Mouse (Mus musculus) NIH3T3 (cell line): ENCODE data around the gene Trim33.

Source experiments
- DNase-seq: peaks from one replicate; pipeline ENCODE4 v3.0.0-alpha.2; 2012; ENCODE audit warnings: low read depth

The Trim33 gene

GRCm38 (mm10) chr3:103279182-103280149 is at the start of gene Trim33:
TSS of gene Trim33 (plus strand) at chr3:103279293.
- peak; percentile 98 for DNase-seq

- DNase-seq = no peak
These were observed 46.7 kb upstream of the Trim33 start for GRCm38 (mm10) chr3:103232398-103232797.

GRCm38 (mm10) chr3:103241524-103241923 is 37.6 kb upstream of the Trim33 start:
- DNase-seq = peak; percentile 83

- no peak for DNase-seq
These were observed 36.9 kb upstream of the Trim33 start for GRCm38 (mm10) chr3:103242156-103242555.

GRCm38 (mm10) chr3:103243491-103243890 is 35.6 kb upstream of the Trim33 start:
- DNase-seq = no peak

- DNase-seq = no peak
These were observed 32.3 kb upstream of the Trim33 start for GRCm38 (mm10) chr3:103246627-103247260.

- DNase-seq = no peak
These were observed 22.8 kb upstream of the Trim33 start for GRCm38 (mm10) chr3:103256089-103256819.

- peak; percentile 69 for DNase-seq
These were observed 16.2 kb upstream of the Trim33 start for GRCm38 (mm10) chr3:103262802-103263417.

GRCm38 (mm10) chr3:103278561-103279181 is 422 bp upstream of the Trim33 start:
- peak; percentile 51 for DNase-seq

- DNase-seq = peak; percentile 56
These were observed 1.2 kb downstream of the Trim33 start for GRCm38 (mm10) chr3:103280241-103280761.

GRCm38 (mm10) chr3:103280875-103281274 is 1.8 kb downstream of the Trim33 start:
- DNase-seq = peak; percentile 21

- DNase-seq = no peak
These were observed 9.7 kb downstream of the Trim33 start for GRCm38 (mm10) chr3:103288761-103289160.

GRCm38 (mm10) chr3:103291087-103291486 is 12.0 kb downstream of the Trim33 start:
- DNase-seq = no peak

GRCm38 (mm10) chr3:103305411-103305982 is 26.4 kb downstream of the Trim33 start:
- no peak for DNase-seq

GRCm38 (mm10) chr3:103309252-103309651 is 30.2 kb downstream of the Trim33 start:
- peak; percentile 41 for DNase-seq

- no peak for DNase-seq
These were observed 30.7 kb downstream of the Trim33 start for GRCm38 (mm10) chr3:103309750-103310149.

GRCm38 (mm10) chr3:103314291-103314690 is 35.2 kb downstream of the Trim33 start:
- DNase-seq = no peak

GRCm38 (mm10) chr3:103335371-103335770 is 56.3 kb downstream of the Trim33 start:
- peak; percentile 2 for DNase-seq

GRCm38 (mm10) chr3:103346658-103347057 is 67.6 kb downstream of the Trim33 start:
- no peak for DNase-seq

GRCm38 (mm10) chr3:103353518-103353917 is 74.4 kb downstream of the Trim33 start:
- no peak for DNase-seq

- DNase-seq = no peak
These were observed 74.9 kb downstream of the Trim33 start for GRCm38 (mm10) chr3:103354041-103354440.
